Mouse (Mus musculus): ENCODE results near the gene Dand5. TPM values are rescaled to one million over a fixed set of nuclear protein-coding genes. Genes with fewer than 3 reads are reported as not detected.

Gene Dand5
- polyA plus RNA-seq, 1 experiment from 2014 or later, result 12.3 TPM

DNA sequence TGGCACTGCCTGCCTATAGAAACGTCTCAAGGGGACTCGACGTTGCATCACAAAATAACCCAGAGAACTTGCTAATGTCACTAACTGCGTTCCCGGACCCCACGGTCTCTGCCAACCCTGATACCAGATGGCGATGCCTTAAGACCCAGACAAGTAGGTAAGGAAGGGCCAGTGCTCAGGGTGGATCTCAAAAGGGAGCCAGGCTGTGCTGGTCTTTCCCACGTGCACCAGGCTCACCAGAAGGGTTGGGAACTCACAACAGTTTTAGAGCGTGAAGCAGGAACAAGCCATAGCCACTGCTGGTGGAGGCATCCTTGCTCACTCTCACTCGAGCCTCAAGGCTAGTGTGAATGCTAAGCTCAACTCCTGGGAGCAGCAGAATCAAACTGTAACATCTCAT lies 55.4 kb downstream of the Dand5 start:
- H3K4me3 ChIP-seq, result no peak overlapping the region
- no peaks in the 10 kb centered on the region for H3K9me3 ChIP-seq
- no peaks in the 10 kb centered on the region for H3K36me3 ChIP-seq (replicated peaks)
- H3K9ac ChIP-seq, result no peak overlapping the region
- H3K4me2 ChIP-seq, result peak overlapping the region; percentile 6; the same call in 1 of the 2 replicates
- ATAC-seq (replicated peaks), result no peak
- H3K27ac ChIP-seq, result no peak overlapping the region
- peaks cover 47% of the 10 kb centered on the region for H3K27me3 ChIP-seq (replicated peaks)
- peaks cover 30% of the 10 kb centered on the region for H3K4me1 ChIP-seq
- WGBS, result 80% methylated on average over 10 of the region's 10 CpGs

DNA sequence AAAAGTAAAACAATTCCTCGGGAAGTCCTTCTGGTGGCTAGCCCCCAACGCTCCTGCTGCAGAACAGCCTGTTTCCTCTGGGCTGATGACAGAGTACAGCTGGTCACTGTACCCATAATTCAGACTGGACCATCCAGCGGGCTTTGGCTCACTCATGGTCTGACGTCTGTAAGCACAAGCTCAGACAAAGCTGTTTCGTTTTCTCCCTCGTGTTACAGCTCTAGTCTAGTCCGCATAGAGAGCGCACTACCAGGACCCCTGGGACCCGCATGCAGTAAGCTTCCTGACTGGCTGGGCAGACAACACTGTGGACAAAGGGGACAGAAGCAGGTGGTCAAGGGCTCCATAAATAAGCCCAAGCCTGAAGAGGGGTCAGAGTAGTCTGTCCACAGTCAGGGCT lies 56.2 kb downstream of the Dand5 start:
- Histone ChIP-seq H3K9ac (no peak overlapping the region), H3K27ac (peak overlapping the region; percentile 7; the same call in 1 of the 2 replicates), H3K4me2 (0 out of 2 replicates have a peak overlapping the region, but pooled peaks have one; percentile 6), H3K4me3 (no peak overlapping the region), H3K36me3 (replicated peaks) (no peaks in the 10 kb centered on the region), H3K9me3 (no peaks in the 10 kb centered on the region), H3K4me1 (peaks cover 23% of the 10 kb centered on the region), H3K27me3 (replicated peaks) (peaks cover 42% of the 10 kb centered on the region)
- 51% methylated on average over 9 of the region's 9 CpGs for WGBS
- ATAC-seq (replicated peaks), result 0 out of 2 replicates have a peak, but pooled peaks have one; percentile 7

DNA sequence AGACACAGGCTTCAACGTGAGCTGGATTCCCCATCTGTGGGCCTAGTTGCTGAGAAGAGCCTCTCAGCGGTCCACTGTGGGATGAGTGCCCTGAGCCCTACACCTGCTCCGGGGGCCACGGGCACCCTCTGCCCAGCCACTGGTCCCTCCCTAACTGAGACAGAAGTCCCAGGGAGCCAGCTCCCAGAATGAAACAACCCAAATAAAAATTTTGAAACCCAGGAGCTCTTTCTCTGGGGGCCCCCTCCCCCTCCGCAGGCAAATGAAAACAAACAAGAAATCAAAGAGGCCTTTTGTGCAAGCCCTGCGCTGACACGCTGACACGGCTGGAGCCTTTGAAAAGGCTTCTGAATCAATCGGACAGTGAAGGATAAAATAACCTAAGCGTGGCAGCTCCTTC lies 57.0 kb downstream of the Dand5 start:
- no peaks in the 10 kb centered on the region for H3K36me3 ChIP-seq (replicated peaks)
- 0 out of 2 replicates have a peak overlapping the region, but pooled peaks have one; percentile 17 for H3K27ac ChIP-seq
- WGBS, result 10% methylated on average over 10 of the region's 10 CpGs
- H3K4me2 ChIP-seq, result peak overlapping the region; percentile 17; the same call in 1 of the 2 replicates
- peaks cover 30% of the 10 kb centered on the region for H3K4me1 ChIP-seq
- H3K9me3 ChIP-seq, result no peaks in the 10 kb centered on the region
- no peak for ATAC-seq (replicated peaks)
- H3K27me3 ChIP-seq (replicated peaks), result peaks cover 34% of the 10 kb centered on the region
- H3K9ac ChIP-seq, result no peak overlapping the region
- no peak overlapping the region for H3K4me3 ChIP-seq

Small RNA genes lying within 50 kb of the gene (microRNA-seq; reads per million reads assigned to microRNA genes)
- gene Mir7069, result 4.0 reads per million, percentile 20 among the genes with 10 or more reads in this experiment

Other genes starting within 250 kb of the Dand5 start
- 16.9 and 17.8 TPM in 2 replicates for gene Ier2, start 160.0 kb downstream of the Dand5 start, polyA plus RNA-seq (2015; fragmentation: Nextera tagmentation; extraction: Ambion mirVana)
- 63.3 and 66.7 TPM in 2 replicates for gene Trmt1, start 136.5 kb downstream of the Dand5 start, polyA plus RNA-seq (2015; fragmentation: Nextera tagmentation; extraction: Ambion mirVana)
- gene Nacc1, start 135.0 kb downstream of the Dand5 start, polyA plus RNA-seq (2015; fragmentation: Nextera tagmentation; extraction: Ambion mirVana), result 16.3 and 17.2 TPM in 2 replicates
- 3.4 and 4.2 TPM in 2 replicates for gene Lyl1, start 121.4 kb downstream of the Dand5 start, polyA plus RNA-seq (2015; fragmentation: Nextera tagmentation; extraction: Ambion mirVana)
- gene G430095P16Rik, start 99.8 kb downstream of the Dand5 start, polyA plus RNA-seq (2015; fragmentation: Nextera tagmentation; extraction: Ambion mirVana), result 0.97 and 1.8 TPM in 2 replicates
- 48.6 and 54.0 TPM in 2 replicates for gene Nfix, start 22.5 kb downstream of the Dand5 start, polyA plus RNA-seq (2015; fragmentation: Nextera tagmentation; extraction: Ambion mirVana)
- gene Gadd45gip1, start 8.7 kb upstream of the Dand5 start, polyA plus RNA-seq (2015; fragmentation: Nextera tagmentation; extraction: Ambion mirVana), result 35.5 and 36.1 TPM in 2 replicates
- 88.2 and 91.7 TPM in 2 replicates for gene Rad23a, start 17.8 kb upstream of the Dand5 start, polyA plus RNA-seq (2015; fragmentation: Nextera tagmentation; extraction: Ambion mirVana)
- gene Calr, start 24.1 kb upstream of the Dand5 start, polyA plus RNA-seq (2015; fragmentation: Nextera tagmentation; extraction: Ambion mirVana), result 669 and 673 TPM in 2 replicates
- gene Farsa, start 34.2 kb upstream of the Dand5 start, polyA plus RNA-seq (2015; fragmentation: Nextera tagmentation; extraction: Ambion mirVana), result 126 and 127 TPM in 2 replicates
- gene Syce2, start 49.3 kb upstream of the Dand5 start, polyA plus RNA-seq (2015; fragmentation: Nextera tagmentation; extraction: Ambion mirVana), result 18.4 and 22.0 TPM in 2 replicates
- 36.1 and 37.1 TPM in 2 replicates for gene Gcdh, start 71.1 kb upstream of the Dand5 start, polyA plus RNA-seq (2015; fragmentation: Nextera tagmentation; extraction: Ambion mirVana)
- 0.65 and 0.79 TPM in 2 replicates for gene Klf1, start 79.1 kb upstream of the Dand5 start, polyA plus RNA-seq (2015; fragmentation: Nextera tagmentation; extraction: Ambion mirVana)
- 7.1 and 7.6 TPM in 2 replicates for gene Dnase2a, start 85.7 kb upstream of the Dand5 start, polyA plus RNA-seq (2015; fragmentation: Nextera tagmentation; extraction: Ambion mirVana)
- 76.2 and 84.8 TPM in 2 replicates for gene Mast1, start 114.5 kb upstream of the Dand5 start, polyA plus RNA-seq (2015; fragmentation: Nextera tagmentation; extraction: Ambion mirVana)
- gene Rtbdn, start 124.2 kb upstream of the Dand5 start, polyA plus RNA-seq (2015; fragmentation: Nextera tagmentation; extraction: Ambion mirVana), result 2.8 and 3.4 TPM in 2 replicates
- gene Gm49661, start 146.6 kb upstream of the Dand5 start, polyA plus RNA-seq (2015; fragmentation: Nextera tagmentation; extraction: Ambion mirVana), result not detected in 2 replicates
- 1,276 and 1,344 TPM in 2 replicates for gene Prdx2, start 146.8 kb upstream of the Dand5 start, polyA plus RNA-seq (2015; fragmentation: Nextera tagmentation; extraction: Ambion mirVana)
- 54.2 and 54.7 TPM in 2 replicates for gene Rnaseh2a, start 146.9 kb upstream of the Dand5 start, polyA plus RNA-seq (2015; fragmentation: Nextera tagmentation; extraction: Ambion mirVana)
- 5.5 and 6.8 TPM in 2 replicates for gene Junb, start 155.9 kb upstream of the Dand5 start, polyA plus RNA-seq (2015; fragmentation: Nextera tagmentation; extraction: Ambion mirVana)
- gene Hook2, start 167.8 kb upstream of the Dand5 start, polyA plus RNA-seq (2015; fragmentation: Nextera tagmentation; extraction: Ambion mirVana), result 38.9 and 41.1 TPM in 2 replicates
- not detected in 2 replicates for gene Best2, start 191.7 kb upstream of the Dand5 start, polyA plus RNA-seq (2015; fragmentation: Nextera tagmentation; extraction: Ambion mirVana)
- 146 and 159 TPM in 2 replicates for gene Asna1, start 202.5 kb upstream of the Dand5 start, polyA plus RNA-seq (2015; fragmentation: Nextera tagmentation; extraction: Ambion mirVana)
- gene Trir, start 204.0 kb upstream of the Dand5 start, polyA plus RNA-seq (2015; fragmentation: Nextera tagmentation; extraction: Ambion mirVana), result 121 and 124 TPM in 2 replicates
- 64.2 and 71.0 TPM in 2 replicates for gene Tnpo2, start 214.1 kb upstream of the Dand5 start, polyA plus RNA-seq (2015; fragmentation: Nextera tagmentation; extraction: Ambion mirVana)
- 84.5 and 86.2 TPM in 2 replicates for gene Fbxw9, start 237.2 kb upstream of the Dand5 start, polyA plus RNA-seq (2015; fragmentation: Nextera tagmentation; extraction: Ambion mirVana)
- 0.89 and 2.0 TPM in 2 replicates for gene Gm5741, start 245.2 kb upstream of the Dand5 start, polyA plus RNA-seq (2015; fragmentation: Nextera tagmentation; extraction: Ambion mirVana)
- gene Dhps, start 248.9 kb upstream of the Dand5 start, polyA plus RNA-seq (2015; fragmentation: Nextera tagmentation; extraction: Ambion mirVana), result 111 and 112 TPM in 2 replicates

Measured in midbrain, embryonic 15.5 days (tissue).